ENCODE assay signal across 8 mouse cellular contexts in the genomic region with DNA sequence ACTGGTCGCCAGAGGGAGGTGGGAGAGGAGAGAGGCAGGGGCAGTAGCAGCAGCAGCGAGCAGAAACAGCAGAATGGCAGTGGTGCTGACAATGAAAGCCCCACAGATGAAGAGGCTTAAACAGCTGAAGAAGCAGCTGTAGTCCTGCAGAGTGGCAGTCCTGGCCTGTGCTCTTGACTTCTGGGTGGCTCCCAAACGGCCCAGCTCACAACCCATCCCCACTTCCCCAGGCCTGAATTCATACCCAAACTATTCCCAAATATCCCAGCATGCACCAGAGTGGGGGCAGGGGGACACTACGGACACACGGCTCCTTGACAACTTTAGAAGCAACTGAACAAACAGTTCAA. TPM values are rescaled to one million over a fixed set of nuclear protein-coding genes. Genes with fewer than 3 reads are reported as not detected.
DNase-seq lines count a peak whose midpoint lies in the region; ATAC-seq and TF ChIP-seq lines count a peak whose summit lies in the region.

No protein-coding gene starts in this region.

- peak; percentile 31 for DNase-seq in gastrocnemius, adult 2 months
- DNase-seq in gastrocnemius, adult 18-20 months (ENCODE audit: low spot score): no peak
- peak; percentile 24 for DNase-seq in embryo, embryonic 10.5 days (ENCODE audit: low spot score)
- DNase-seq in heart, postnatal 0 days (ENCODE audit: low spot score): no peak
- DNase-seq in lung, postnatal 14 days: peak; percentile 14
- no peak for DNase-seq in spleen, postnatal 4 days (ENCODE audit: low spot score in 2 of 2)
- DNase-seq in layer of hippocampus, postnatal 25 days (ENCODE audit: extremely low spot score in 1 of 2, low spot score in 1 of 2): no peak
- no peak for DNase-seq in layer of hippocampus, adult 18-20 months (ENCODE audit: low spot score in 2 of 2)

- H3K27me3 ChIP-seq in heart, postnatal 0 days (ENCODE audit: control insufficient read depth, insufficient read depth, low read length): no peaks in the 10 kb centered on the region

- no peak overlapping the region; the same call in 1 of the 2 replicates for H3K9ac ChIP-seq in heart, postnatal 0 days (replicated peaks; ENCODE audit: low read depth, low read length)

- 0 out of 2 replicates have a peak, but pooled peaks have one; percentile 39 for ATAC-seq in heart, postnatal 0 days (ENCODE audit: insufficient read depth, low read depth)

- 13% methylated on average over 5 of the region's 5 CpGs for WGBS in heart, postnatal 0 days

- TF ChIP-seq EP300 in heart, postnatal 0 days (IDR thresholded peaks at IDR 0.05; ENCODE audit: low read depth): no peak

- H3K36me3 ChIP-seq in heart, postnatal 0 days (replicated peaks; ENCODE audit: control insufficient read depth, insufficient read depth, low read length): no peaks in the 10 kb centered on the region

- TF ChIP-seq CTCF in gastrocnemius, adult 2 months (IDR thresholded peaks at IDR 0.05): no peak
- no peak for TF ChIP-seq CTCF in heart, postnatal 0 days (IDR thresholded peaks at IDR 0.05; ENCODE audit: low read depth)

- peak overlapping the region; percentile 14; the same call in 1 of the 2 replicates for H3K4me2 ChIP-seq in heart, postnatal 0 days (ENCODE audit: low read depth, low read length)

- H3K4me3 ChIP-seq in gastrocnemius, adult 2 months: no peak overlapping the region; the same call in 1 of the 2 replicates
- no peak overlapping the region for H3K4me3 ChIP-seq in heart, postnatal 0 days (ENCODE audit: low read depth, low read length)

- peak overlapping the region; percentile 79 for H3K27ac ChIP-seq in gastrocnemius, adult 2 months
- peak overlapping the region; percentile 72 for H3K27ac ChIP-seq in heart, postnatal 0 days (ENCODE audit: low read depth)

- no peaks in the 10 kb centered on the region for H3K9me3 ChIP-seq in heart, postnatal 0 days (replicated peaks; ENCODE audit: control insufficient read depth, low read length)

- intact Hi-C loops in gastrocnemius, adult 2 months (cut with DNase I): no loop called here

- H3K4me1 ChIP-seq in heart, postnatal 0 days (ENCODE audit: control insufficient read depth, insufficient read depth): peaks cover 21% of the 10 kb centered on the region

RNA-seq across cellular contexts. Expression of a gene that starts 30.2 kb away (rescaled TPM):
- total RNA-seq in gastrocnemius, adult 2 months (2021): 10 to 100 TPM; 43.7 to 55.6 TPM
- total RNA-seq in gastrocnemius, adult 18-20 months (2021): 10 to 100 TPM; 46.8 to 51.8 TPM
- 30.2 and 128 TPM in 2 replicates for total RNA-seq in heart, postnatal 0 days (2014; rRNA removed; ENCODE audit: low replicate concordance)
- 67.5 and 68.8 TPM in 2 replicates for polyA plus RNA-seq in heart, postnatal 0 days (2015; fragmentation: Nextera tagmentation; extraction: Ambion mirVana)
- 10 to 100 TPM; 39.6 to 48.5 TPM for total RNA-seq in layer of hippocampus, postnatal 25 days (2021)
- 10 to 100 TPM; 40.5 to 44.0 TPM for total RNA-seq in layer of hippocampus, adult 18-20 months (2021)

RNA-seq across cellular contexts. Expression of a gene that starts 58.6 kb away (rescaled TPM):
- total RNA-seq in gastrocnemius, adult 2 months (2021): 10 to 100 TPM; 45.2 to 57.6 TPM
- total RNA-seq in gastrocnemius, adult 18-20 months (2021): 10 to 100 TPM; 48.9 to 51.5 TPM
- 65.6 and 96.7 TPM in 2 replicates for total RNA-seq in heart, postnatal 0 days (2014; rRNA removed; ENCODE audit: low replicate concordance)
- polyA plus RNA-seq in heart, postnatal 0 days (2015; fragmentation: Nextera tagmentation; extraction: Ambion mirVana): 209 and 213 TPM in 2 replicates
- total RNA-seq in layer of hippocampus, postnatal 25 days (2021): 10 to 100 TPM; 49.7 to 51.6 TPM
- 10 to 100 TPM; 48.5 to 51.3 TPM for total RNA-seq in layer of hippocampus, adult 18-20 months (2021)

Comparison
In these comparisons a context has a peak if more than half of its experiments do, and no peak if none do; other contexts are left out.
1. DNase-seq: peak in gastrocnemius, adult 2 months (single experiment), embryo, embryonic 10.5 days (single experiment) and lung, postnatal 14 days (single experiment); none in gastrocnemius, adult 18-20 months (single experiment), heart, postnatal 0 days (single experiment), spleen, postnatal 4 days (0 of 2), layer of hippocampus, postnatal 25 days (0 of 2) and layer of hippocampus, adult 18-20 months (0 of 2).